Mouse (Mus musculus): ENCODE results near the gene C5ar2. TPM values are rescaled to one million over a fixed set of nuclear protein-coding genes. Genes with fewer than 3 reads are reported as not detected.
A peak's percentile ranks its signal among the peaks of the same experiment; 100 is the strongest.

Gene C5ar2
- total RNA-seq, 4 experiments from 2014 or later: 1.0 to 1.4 (median 1.2) TPM

- no peak for DNase-seq (ENCODE audit: low spot score)
Observed at GRCm38 (mm10) chr7:16201136-16201535, 42.8 kb downstream of the C5ar2 start.

- no peak for DNase-seq (ENCODE audit: low spot score)
Observed at GRCm38 (mm10) chr7:16198540-16198939, 45.4 kb downstream of the C5ar2 start.

GRCm38 (mm10) chr7:16197166-16197565 is 46.8 kb downstream of the C5ar2 start:
- DNase-seq (ENCODE audit: low spot score): no peak

- DNase-seq (ENCODE audit: low spot score): no peak
Observed at GRCm38 (mm10) chr7:16196616-16197015, 47.3 kb downstream of the C5ar2 start.

- DNase-seq (ENCODE audit: low spot score): no peak
Observed at GRCm38 (mm10) chr7:16193702-16194101, 50.3 kb downstream of the C5ar2 start.

- DNase-seq (ENCODE audit: low spot score): peak; percentile 72
Observed at GRCm38 (mm10) chr7:16192315-16192714, 51.6 kb downstream of the C5ar2 start.

GRCm38 (mm10) chr7:16187494-16187893 is 56.5 kb downstream of the C5ar2 start:
- DNase-seq (ENCODE audit: low spot score): no peak

Other genes starting within 250 kb of the C5ar2 start
- 1 to 10 TPM; 5.7 to 8.6 (median 7.7) TPM for gene Bicra, start 196.2 kb downstream of the C5ar2 start, total RNA-seq (2022)
- gene Zfp541, start 182.3 kb downstream of the C5ar2 start, total RNA-seq (2022): not detected
- gene Napa, start 145.7 kb downstream of the C5ar2 start, total RNA-seq (2022): 100 to 1,000 TPM in 1 of 4 experiments, 10 to 100 TPM in 3; 76.5 to 101 (median 84.9) TPM
- gene Kptn, start 124.3 kb downstream of the C5ar2 start, total RNA-seq (2022): 10 to 100 TPM; 20.1 to 25.7 (median 23.5) TPM
- gene Slc8a2, start 114.3 kb downstream of the C5ar2 start, total RNA-seq (2022): under 1 TPM; 0.66 to 0.84 (median 0.70) TPM
- gene Meis3, start 69.1 kb downstream of the C5ar2 start, total RNA-seq (2022): 1 to 10 TPM; 4.7 to 6.1 (median 5.2) TPM
- 1 to 10 TPM; 6.6 to 9.5 (median 8.0) TPM for gene Dhx34, start 22.1 kb downstream of the C5ar2 start, total RNA-seq (2022)
- gene C5ar1, start 15.4 kb upstream of the C5ar2 start, total RNA-seq (2022): 1 to 10 TPM; 4.1 to 5.5 (median 5.1) TPM
- gene Inafm1, start 29.5 kb upstream of the C5ar2 start, total RNA-seq (2022): 10 to 100 TPM; 12.3 to 18.1 (median 14.4) TPM
- 10 to 100 TPM; 33.2 to 48.1 (median 38.1) TPM for gene Ccdc9, start 42.6 kb upstream of the C5ar2 start, total RNA-seq (2022)
- 1 to 10 TPM; 2.8 to 5.1 (median 4.4) TPM for gene Bbc3, start 64.2 kb upstream of the C5ar2 start, total RNA-seq (2022)
- 10 to 100 TPM; 31.6 to 38.8 (median 36.1) TPM for gene Sae1, start 143.7 kb upstream of the C5ar2 start, total RNA-seq (2022)
- 10 to 100 TPM; 22.6 to 32.9 (median 28.8) TPM for gene Zc3h4, start 156.8 kb upstream of the C5ar2 start, total RNA-seq (2022)
- gene Tmem160, start 208.6 kb upstream of the C5ar2 start, total RNA-seq (2022): 10 to 100 TPM; 79.6 to 97.6 (median 89.8) TPM
- not detected for gene Npas1, start 233.6 kb upstream of the C5ar2 start, total RNA-seq (2022)

Measured in heart, adult 8-10 months (tissue).